Mouse (Mus musculus) ES-Bruce4 (cell line): ENCODE data around the gene Ankfn1. TPM values are rescaled to one million over a fixed set of nuclear protein-coding genes. Genes with fewer than 3 reads are reported as not detected.

Experiments
- H3K27ac ChIP-seq: 2 replicates; pipeline ENCODE4 v1.5.1; 2012; ENCODE audit warnings: low read length, inconsistent platforms; ENCODE audit not compliant: insufficient read depth
- H3K27me3 ChIP-seq: 2 replicates; pipeline ENCODE4 v1.6.1; 2012; ENCODE audit warnings: mild to moderate bottlenecking, low read length, inconsistent platforms; ENCODE audit not compliant: control insufficient read depth, poor library complexity, insufficient read depth, severe bottlenecking
- H3K36me3 ChIP-seq: 2 replicates; pipeline ENCODE4 v1.6.1; 2012; ENCODE audit warnings: inconsistent platforms, mild to moderate bottlenecking, low read length, moderate library complexity; ENCODE audit not compliant: control insufficient read depth, poor library complexity, insufficient read depth, severe bottlenecking
- H3K4me1 ChIP-seq: one replicate; pipeline ENCODE4 v1.8.1; 2011; ENCODE audit warnings: low read length; ENCODE audit not compliant: control insufficient read depth, insufficient read depth
- H3K4me3 ChIP-seq: 2 replicates; pipeline ENCODE4 v1.5.1; 2011; ENCODE audit warnings: low read depth, mild to moderate bottlenecking, low read length
- H3K9ac ChIP-seq: 2 replicates; pipeline ENCODE4 v1.6.1; 2012; ENCODE audit warnings: low read depth, mild to moderate bottlenecking, inconsistent platforms; ENCODE audit not compliant: poor library complexity, severe bottlenecking
- H3K9me3 ChIP-seq: replicated peaks from 2 replicates; pipeline ENCODE4 v1.6.1; 2012; ENCODE audit warnings: mild to moderate bottlenecking, low read length, inconsistent platforms; ENCODE audit not compliant: control insufficient read depth, poor library complexity, insufficient read depth, severe bottlenecking
- CTCF ChIP-seq: IDR thresholded peaks from one replicate; pipeline ENCODE4 v1.8.1; 2011; ENCODE audit warnings: low read depth, low read length
- EP300 ChIP-seq: IDR thresholded peaks from 2 replicates; pipeline ENCODE4 v1.6.1; 2011; ENCODE audit warnings: low read depth, low read length; ENCODE audit not compliant: insufficient read depth
- POLR2A ChIP-seq: IDR thresholded peaks from one replicate; pipeline ENCODE4 v1.8.1; 2011; ENCODE audit warnings: low read length; ENCODE audit not compliant: insufficient read depth
- polyA plus RNA-seq: library from polyadenylated mRNA; stranded (reverse); fragments of >200 nt; gene quantifications from 2 replicates; pipeline ENCODE4 v1.2.4, GENCODE M21; 2011; ENCODE audit warnings: low read depth; ENCODE audit not compliant: missing spikeins, insufficient read depth, insufficient read length

The Ankfn1 gene
- polyA plus RNA-seq, 1 experiment = not detected

GRCm38 (mm10) chr11:89382634-89383009, 394.8 kb downstream of the Ankfn1 start:
- no peak overlapping the region for H3K27ac ChIP-seq
- H3K36me3 ChIP-seq = no peaks in the 10 kb centered on the region
- no peaks in the 10 kb centered on the region for H3K4me1 ChIP-seq
- H3K9ac ChIP-seq = no peak overlapping the region
- no peaks in the 10 kb centered on the region for H3K9me3 ChIP-seq
- TF ChIP-seq EP300 (no peak), POLR2A (no peak), CTCF (no peak)
- no peaks in the 10 kb centered on the region for H3K27me3 ChIP-seq
- no peak overlapping the region for H3K4me3 ChIP-seq

GRCm38 (mm10) chr11:89381782-89382633, 395.4 kb downstream of the Ankfn1 start:
- Histone ChIP-seq H3K9ac (no peak overlapping the region), H3K4me3 (no peak overlapping the region), H3K27me3 (no peaks in the 10 kb centered on the region), H3K27ac (no peak overlapping the region), H3K4me1 (no peaks in the 10 kb centered on the region), H3K9me3 (no peaks in the 10 kb centered on the region), H3K36me3 (no peaks in the 10 kb centered on the region)
- TF ChIP-seq CTCF (no peak), POLR2A (no peak), EP300 (no peak)

DNA sequence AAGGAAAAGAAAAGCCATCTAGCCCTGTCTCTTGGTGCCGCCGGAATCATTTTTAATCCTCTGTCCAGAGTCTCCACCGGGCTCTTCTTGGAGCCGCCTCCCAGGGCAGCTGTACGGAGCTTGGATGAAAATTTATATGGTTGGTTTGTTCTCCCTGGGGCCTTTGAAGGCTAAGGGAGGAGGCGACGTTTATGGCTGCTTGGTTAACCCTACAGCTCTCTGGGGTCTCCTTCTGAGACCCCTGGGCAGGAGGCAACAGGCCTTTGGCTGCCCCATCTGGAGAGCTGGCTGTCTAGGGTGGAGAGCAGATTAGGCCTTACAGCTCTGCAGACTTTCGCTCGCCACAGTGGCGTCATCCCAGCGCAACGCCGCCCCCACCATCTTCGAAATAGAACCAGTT, 406.5 kb downstream of the Ankfn1 start:
- H3K9me3 ChIP-seq = no peaks in the 10 kb centered on the region
- no peaks in the 10 kb centered on the region for H3K4me1 ChIP-seq
- no peak overlapping the region for H3K27ac ChIP-seq
- H3K27me3 ChIP-seq = no peaks in the 10 kb centered on the region; the same call in 1 of the 2 replicates
- TF ChIP-seq CTCF (no peak), EP300 (no peak), POLR2A (no peak)
- no peak overlapping the region for H3K4me3 ChIP-seq
- H3K36me3 ChIP-seq = no peaks in the 10 kb centered on the region
- no peak overlapping the region for H3K9ac ChIP-seq

DNA sequence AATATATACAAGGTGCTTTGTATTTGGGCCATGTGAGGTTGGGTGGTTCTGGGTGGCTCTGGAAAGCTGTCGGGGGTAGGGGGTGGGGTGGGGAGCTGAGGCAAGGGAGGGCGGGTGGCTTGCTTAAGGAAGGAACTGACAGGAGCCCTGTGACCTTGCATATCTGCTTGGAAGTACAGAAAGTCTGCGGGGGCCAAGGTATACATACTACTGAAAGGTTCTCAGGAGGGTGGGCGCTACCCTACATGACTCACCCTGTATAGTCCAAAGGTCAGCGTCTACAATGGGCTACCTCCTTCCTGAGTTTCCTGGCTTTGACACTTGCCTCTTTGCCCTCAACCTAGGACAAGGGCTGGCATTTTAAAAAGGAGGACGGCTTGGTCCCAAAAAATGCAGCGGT, 407.1 kb downstream of the Ankfn1 start:
- Histone ChIP-seq H3K4me1 (no peaks in the 10 kb centered on the region), H3K36me3 (no peaks in the 10 kb centered on the region), H3K27me3 (no peaks in the 10 kb centered on the region; the same call in 1 of the 2 replicates), H3K4me3 (no peak overlapping the region), H3K27ac (no peak overlapping the region), H3K9ac (no peak overlapping the region), H3K9me3 (no peaks in the 10 kb centered on the region)
- TF ChIP-seq POLR2A = no peak
- no peak for TF ChIP-seq CTCF
- TF ChIP-seq EP300 = no peak

- no peak overlapping the region for H3K9ac ChIP-seq
- no peak overlapping the region for H3K4me3 ChIP-seq
- TF ChIP-seq CTCF (no peak), POLR2A (no peak), EP300 (no peak)
Observed at GRCm38 (mm10) chr11:89363981-89364380, 413.5 kb downstream of the Ankfn1 start.

GRCm38 (mm10) chr11:89360895-89361294, 416.6 kb downstream of the Ankfn1 start:
- H3K9ac ChIP-seq = no peak overlapping the region
- no peaks in the 10 kb centered on the region for H3K36me3 ChIP-seq
- TF ChIP-seq CTCF = no peak
- no peak for TF ChIP-seq EP300
- TF ChIP-seq POLR2A = no peak
- H3K9me3 ChIP-seq = no peaks in the 10 kb centered on the region
- H3K27me3 ChIP-seq = no peaks in the 10 kb centered on the region
- H3K4me1 ChIP-seq = no peaks in the 10 kb centered on the region
- no peak overlapping the region for H3K27ac ChIP-seq
- H3K4me3 ChIP-seq = no peak overlapping the region

More at GRCm38 (mm10) chr11:89363981-89364380, 413.5 kb downstream of the Ankfn1 start:
- H3K27me3 ChIP-seq = no peaks in the 10 kb centered on the region; the same call in 1 of the 2 replicates
- H3K4me1 ChIP-seq = no peaks in the 10 kb centered on the region
- H3K27ac ChIP-seq = no peak overlapping the region
- H3K9me3 ChIP-seq = no peaks in the 10 kb centered on the region
- no peaks in the 10 kb centered on the region for H3K36me3 ChIP-seq
